ENCODE assay signal across 15 mouse cellular contexts in the genomic region with DNA sequence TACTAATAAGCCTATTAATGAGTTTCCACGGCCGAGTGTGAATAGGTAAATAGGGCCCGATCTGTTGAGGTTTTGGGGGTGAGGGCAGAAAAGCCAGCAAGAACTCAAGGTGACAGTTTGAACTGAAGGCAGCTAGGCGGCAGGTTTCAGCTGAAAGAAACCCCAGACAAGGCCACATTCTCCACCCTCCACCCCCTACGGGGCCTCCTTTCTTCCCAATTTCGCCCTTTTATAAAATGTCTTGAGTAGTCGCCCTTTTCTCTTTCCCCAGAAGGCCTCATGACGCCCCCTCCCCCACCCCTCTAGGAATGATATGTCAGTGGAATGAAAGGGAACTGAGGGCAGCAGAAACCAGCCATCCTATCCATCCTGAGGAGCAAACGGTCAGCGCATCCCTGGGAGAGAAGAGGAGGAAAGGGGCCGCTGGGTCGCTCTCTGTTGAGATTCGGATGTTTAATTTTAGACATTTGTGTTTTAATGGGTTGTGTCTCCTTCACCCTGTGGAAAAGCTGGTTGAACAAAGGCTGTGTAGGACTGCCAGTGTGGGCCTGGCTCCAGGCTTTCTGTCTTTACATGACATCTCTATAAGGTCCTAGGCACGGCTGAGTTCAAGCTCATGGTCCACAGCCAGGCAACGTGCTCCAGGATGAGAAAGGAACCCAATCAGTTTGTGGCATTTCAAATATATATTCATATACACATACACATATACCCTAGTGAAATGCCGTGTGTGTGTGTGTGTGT.
A peak's percentile ranks its signal among the peaks of the same experiment; 100 is the strongest.
DNase-seq lines count a peak whose midpoint lies in the region; ATAC-seq and TF ChIP-seq lines count a peak whose summit lies in the region.
"Had no signal": no experiment of that assay in that cellular context is flagged by ENCODE, and none has a peak within 500 bp of the region (broad histone marks: within the 10 kb centered on the region; RNA-seq: fewer than 3 reads in every experiment).

No protein-coding gene starts in this region.

- no peaks in the 10 kb centered on the region for H3K36me3 ChIP-seq in forebrain, embryonic 11.5 days (ENCODE audit: control insufficient read depth, insufficient read depth, low read length)
- no peaks in the 10 kb centered on the region for H3K36me3 ChIP-seq in forebrain, embryonic 15.5 days
- H3K36me3 ChIP-seq in midbrain, embryonic 11.5 days (ENCODE audit: control insufficient read depth, insufficient read depth, low read length), result no peaks in the 10 kb centered on the region
- no peaks in the 10 kb centered on the region for H3K36me3 ChIP-seq in midbrain, embryonic 16.5 days (ENCODE audit: control insufficient read depth, insufficient read depth, low read length)
- no peaks in the 10 kb centered on the region for H3K36me3 ChIP-seq in forebrain, postnatal 0 days (ENCODE audit: insufficient read depth)
- no peaks in the 10 kb centered on the region for H3K36me3 ChIP-seq in neural tube, embryonic 13.5 days
- H3K36me3 ChIP-seq: limb, embryonic 15.5 days had no signal

- peak; percentile 83 for DNase-seq in forebrain, embryonic 11.5 days (ENCODE audit: low spot score)
- DNase-seq in midbrain, embryonic 11.5 days (ENCODE audit: low spot score, missing footprints), result peak; percentile 95
- no peak for DNase-seq in forebrain, postnatal 0 days
- no peak for DNase-seq in adipocyte (ENCODE audit: low spot score)
- DNase-seq in gastrocnemius, postnatal 4 days (ENCODE audit: low spot score in 2 of 2), result no peak
- DNase-seq: cerebellum, adult 18-20 months; heart, postnatal 10 days; lung, adult 2 months; right cerebral cortex, postnatal 25 days; thymus, adult 18-20 months had no signal

- H3K27me3 ChIP-seq in forebrain, embryonic 11.5 days (ENCODE audit: control insufficient read depth, insufficient read depth, low read length), result peaks cover 8% of the 10 kb centered on the region
- H3K27me3 ChIP-seq in forebrain, embryonic 15.5 days, result no peaks in the 10 kb centered on the region
- H3K27me3 ChIP-seq in midbrain, embryonic 11.5 days (ENCODE audit: control insufficient read depth, insufficient read depth, low read length), result peaks cover 9% of the 10 kb centered on the region
- peaks cover 5% of the 10 kb centered on the region; the same call in 1 of the 2 replicates for H3K27me3 ChIP-seq in midbrain, embryonic 16.5 days (ENCODE audit: control insufficient read depth, insufficient read depth, low read depth, low read length)
- no peaks in the 10 kb centered on the region for H3K27me3 ChIP-seq in forebrain, postnatal 0 days (ENCODE audit: insufficient read depth, low read length)
- peaks cover 16% of the 10 kb centered on the region for H3K27me3 ChIP-seq in neural tube, embryonic 13.5 days

- no peak overlapping the region for H3K4me3 ChIP-seq in forebrain, embryonic 11.5 days (ENCODE audit: low read depth, low read length)
- no peak overlapping the region for H3K4me3 ChIP-seq in forebrain, embryonic 15.5 days
- no peak overlapping the region for H3K4me3 ChIP-seq in midbrain, embryonic 11.5 days (ENCODE audit: low read depth, low read length)
- H3K4me3 ChIP-seq in midbrain, embryonic 16.5 days (ENCODE audit: low read depth, low read length), result no peak overlapping the region
- no peak overlapping the region for H3K4me3 ChIP-seq in forebrain, postnatal 0 days (ENCODE audit: low read depth, low read length)
- H3K4me3 ChIP-seq in neural tube, embryonic 13.5 days, result no peak overlapping the region
- H3K4me3 ChIP-seq: limb, embryonic 15.5 days; myocyte had no signal

- no peaks in the 10 kb centered on the region for H3K9me3 ChIP-seq in forebrain, embryonic 11.5 days (ENCODE audit: control insufficient read depth, low read length)
- H3K9me3 ChIP-seq in forebrain, embryonic 15.5 days, result no peaks in the 10 kb centered on the region
- H3K9me3 ChIP-seq in midbrain, embryonic 11.5 days (ENCODE audit: control insufficient read depth, low read length), result no peaks in the 10 kb centered on the region
- H3K9me3 ChIP-seq in midbrain, embryonic 16.5 days (replicated peaks; ENCODE audit: control insufficient read depth, low read length, poor library complexity, severe bottlenecking), result no peaks in the 10 kb centered on the region; the same call in 1 of the 2 replicates
- H3K9me3 ChIP-seq in forebrain, postnatal 0 days (ENCODE audit: low read length), result no peaks in the 10 kb centered on the region
- no peaks in the 10 kb centered on the region for H3K9me3 ChIP-seq in neural tube, embryonic 13.5 days
- H3K9me3 ChIP-seq: limb, embryonic 15.5 days had no signal

- TF ChIP-seq CTCF in forebrain, postnatal 0 days (IDR thresholded peaks at IDR 0.05; ENCODE audit: low read depth), result peak; percentile 27

- no peak overlapping the region; the same call in 1 of the 2 replicates for H3K9ac ChIP-seq in forebrain, embryonic 11.5 days (ENCODE audit: low read length)
- H3K9ac ChIP-seq in forebrain, embryonic 15.5 days (replicated peaks), result no peak overlapping the region
- H3K9ac ChIP-seq in midbrain, embryonic 11.5 days (ENCODE audit: low read length), result no peak overlapping the region; the same call in 1 of the 2 replicates
- H3K9ac ChIP-seq in midbrain, embryonic 16.5 days (ENCODE audit: low read depth, low read length), result no peak overlapping the region
- no peak overlapping the region for H3K9ac ChIP-seq in forebrain, postnatal 0 days
- no peak overlapping the region for H3K9ac ChIP-seq in neural tube, embryonic 13.5 days
- H3K9ac ChIP-seq: limb, embryonic 15.5 days had no signal

- H3K4me1 ChIP-seq in forebrain, embryonic 11.5 days (replicated peaks; ENCODE audit: control insufficient read depth, insufficient read depth, low read length), result peaks cover 29% of the 10 kb centered on the region
- peaks cover 28% of the 10 kb centered on the region for H3K4me1 ChIP-seq in forebrain, embryonic 15.5 days
- peaks cover 40% of the 10 kb centered on the region for H3K4me1 ChIP-seq in midbrain, embryonic 11.5 days (ENCODE audit: control insufficient read depth, insufficient read depth, low read length)
- peaks cover 15% of the 10 kb centered on the region for H3K4me1 ChIP-seq in midbrain, embryonic 16.5 days (ENCODE audit: control insufficient read depth, insufficient read depth, low read length)
- H3K4me1 ChIP-seq in forebrain, postnatal 0 days (ENCODE audit: insufficient read depth), result 0 out of 2 replicates have a peak, but pooled peaks cover 4% of the 10 kb centered on the region
- H3K4me1 ChIP-seq in neural tube, embryonic 13.5 days (replicated peaks), result peaks cover 45% of the 10 kb centered on the region

- H3K4me2 ChIP-seq in forebrain, embryonic 11.5 days (ENCODE audit: low read depth, low read length, severe bottlenecking), result peak overlapping the region; percentile 33; the same call in 1 of the 2 replicates
- H3K4me2 ChIP-seq in forebrain, embryonic 15.5 days (replicated peaks), result no peak overlapping the region
- H3K4me2 ChIP-seq in midbrain, embryonic 11.5 days, result peak overlapping the region; percentile 8; the same call in 1 of the 2 replicates
- H3K4me2 ChIP-seq in midbrain, embryonic 16.5 days (ENCODE audit: low read length), result no peak overlapping the region
- H3K4me2 ChIP-seq in forebrain, postnatal 0 days (ENCODE audit: low read depth), result no peak overlapping the region
- no peak overlapping the region for H3K4me2 ChIP-seq in neural tube, embryonic 13.5 days
- H3K4me2 ChIP-seq: limb, embryonic 15.5 days had no signal

- 19% methylated on average over 16 of the region's 16 CpGs for WGBS in forebrain, embryonic 11.5 days
- 10% methylated on average over 16 of the region's 16 CpGs for WGBS in forebrain, embryonic 15.5 days
- 18% methylated on average over 16 of the region's 16 CpGs for WGBS in midbrain, embryonic 11.5 days
- 20% methylated on average over 16 of the region's 16 CpGs for WGBS in midbrain, embryonic 16.5 days
- WGBS in forebrain, postnatal 0 days, result 27% methylated on average over 16 of the region's 16 CpGs
- 22% methylated on average over 16 of the region's 16 CpGs for WGBS in neural tube, embryonic 13.5 days

- peak overlapping the region; percentile 64 for H3K27ac ChIP-seq in forebrain, embryonic 11.5 days (ENCODE audit: low read depth, low read length)
- no peak overlapping the region; the same call in 1 of the 2 replicates for H3K27ac ChIP-seq in forebrain, embryonic 15.5 days (replicated peaks)
- peak overlapping the region; percentile 70; the same call in 1 of the 2 replicates for H3K27ac ChIP-seq in midbrain, embryonic 11.5 days (ENCODE audit: low read depth, low read length)
- no peak overlapping the region for H3K27ac ChIP-seq in midbrain, embryonic 16.5 days (ENCODE audit: low read length)
- no peak overlapping the region for H3K27ac ChIP-seq in forebrain, postnatal 0 days (ENCODE audit: low read depth, low read length)
- 0 out of 2 replicates have a peak overlapping the region, but pooled peaks have one; percentile 5 for H3K27ac ChIP-seq in neural tube, embryonic 13.5 days (replicated peaks)
- H3K27ac ChIP-seq: limb, embryonic 15.5 days had no signal

- peak; percentile 28 for ATAC-seq in forebrain, embryonic 11.5 days (replicated peaks; ENCODE audit: low FRiP score)
- ATAC-seq in forebrain, embryonic 15.5 days (replicated peaks), result no peak
- peak; percentile 40 for ATAC-seq in midbrain, embryonic 11.5 days (ENCODE audit: low FRiP score)
- no peak for ATAC-seq in midbrain, embryonic 16.5 days
- ATAC-seq in forebrain, postnatal 0 days, result no peak
- ATAC-seq in neural tube, embryonic 13.5 days (ENCODE audit: low read depth), result no peak

Comparison
In these comparisons a context has a peak if more than half of its experiments do, and no peak if none do; other contexts are left out.
1. ATAC-seq: peak in forebrain, embryonic 11.5 days (single experiment) and midbrain, embryonic 11.5 days (single experiment); none in forebrain, embryonic 15.5 days (single experiment), midbrain, embryonic 16.5 days (single experiment), forebrain, postnatal 0 days (single experiment) and neural tube, embryonic 13.5 days (single experiment).
2. DNase-seq: peak in forebrain, embryonic 11.5 days (single experiment) and midbrain, embryonic 11.5 days (single experiment); none in forebrain, postnatal 0 days (single experiment), adipocyte (single experiment) and gastrocnemius, postnatal 4 days (0 of 2).
3. H3K27ac ChIP-seq: peak in forebrain, embryonic 11.5 days (single experiment), midbrain, embryonic 11.5 days (single experiment) and neural tube, embryonic 13.5 days (single experiment); none in forebrain, embryonic 15.5 days (single experiment), midbrain, embryonic 16.5 days (single experiment) and forebrain, postnatal 0 days (single experiment).
4. H3K4me2 ChIP-seq: peak in forebrain, embryonic 11.5 days (single experiment) and midbrain, embryonic 11.5 days (single experiment); none in forebrain, embryonic 15.5 days (single experiment), midbrain, embryonic 16.5 days (single experiment), forebrain, postnatal 0 days (single experiment) and neural tube, embryonic 13.5 days (single experiment).